Mouse (Mus musculus): ENCODE measurements around the gene Pld2. TPM values are rescaled to one million over a fixed set of nuclear protein-coding genes. Genes with fewer than 3 reads are reported as not detected.

Pld2 gene
- polyA plus RNA-seq, 1 experiment from 2014 or later: 10.8 TPM

DNA sequence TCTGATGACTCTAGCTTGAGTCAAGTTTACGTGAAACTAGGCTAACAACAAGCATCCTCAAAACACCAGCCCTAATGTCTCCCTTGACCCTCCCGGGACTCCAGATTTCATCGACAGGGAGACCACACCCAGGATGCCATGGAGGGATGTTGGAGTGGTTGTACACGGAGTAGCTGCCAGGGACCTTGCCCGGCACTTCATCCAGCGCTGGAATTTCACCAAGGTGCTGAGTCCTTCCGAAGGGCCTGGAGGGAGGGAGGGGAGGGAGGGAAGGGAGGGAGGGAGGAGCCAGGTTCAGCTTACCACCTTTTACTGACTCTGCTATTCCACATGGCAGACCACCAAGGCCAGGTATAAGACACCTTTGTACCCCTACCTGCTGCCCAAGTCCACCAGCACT is 14.1 kb downstream of the Pld2 start:
- TF ChIP-seq CTCF (IDR thresholded peaks at IDR 0.05): no peak
- no peak for TF ChIP-seq EP300 (IDR thresholded peaks at IDR 0.05)
- H3K27me3 ChIP-seq (replicated peaks; ENCODE audit: insufficient read depth, low read length): no peaks in the 10 kb centered on the region
- no peaks in the 10 kb centered on the region for H3K9me3 ChIP-seq (ENCODE audit: low read length)
- no peak overlapping the region for H3K4me3 ChIP-seq (ENCODE audit: low read depth, low read length)
- H3K4me1 ChIP-seq (ENCODE audit: insufficient read depth, low read depth, low read length): no peaks in the 10 kb centered on the region
- no peak overlapping the region for H3K4me2 ChIP-seq (replicated peaks; ENCODE audit: low read depth, low read length)
- WGBS: 18% methylated on average over 6 of the region's 7 CpGs
- no peak overlapping the region for H3K27ac ChIP-seq (ENCODE audit: low read length)
- ATAC-seq (no peak), DNase-seq (ENCODE audit: low spot score) (no peak)
- H3K9ac ChIP-seq (replicated peaks; ENCODE audit: low read depth): no peak overlapping the region
- H3K36me3 ChIP-seq (ENCODE audit: insufficient read depth, low read length): 0 out of 2 replicates have a peak, but pooled peaks cover 3% of the 10 kb centered on the region

DNA sequence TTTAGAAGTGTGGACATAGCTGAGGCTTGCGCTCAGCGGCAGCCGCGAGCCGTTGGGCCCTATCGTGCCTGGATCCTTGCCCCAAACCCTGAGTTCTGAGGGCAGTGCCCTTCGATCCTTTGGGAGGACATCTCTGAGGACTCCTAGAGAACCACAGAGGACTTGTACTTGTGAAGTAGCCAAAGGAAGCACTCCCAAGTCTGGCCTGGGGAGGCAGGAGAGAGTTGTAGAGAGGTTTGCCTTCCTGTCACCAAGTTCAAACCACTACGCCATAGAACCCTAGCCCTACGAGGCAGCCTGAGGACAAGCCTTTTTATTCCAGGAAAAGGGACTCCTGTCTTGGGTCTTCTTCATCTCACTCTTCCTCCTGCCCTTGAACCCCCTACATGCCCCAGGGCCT is 17.7 kb downstream of the Pld2 start:
- 91% methylated on average over 9 of the region's 9 CpGs for whole genome bisulfite sequencing
- no peak overlapping the region for H3K27ac ChIP-seq (ENCODE audit: low read length)
- no peak for TF ChIP-seq EP300 (IDR thresholded peaks at IDR 0.05)
- TF ChIP-seq CTCF (IDR thresholded peaks at IDR 0.05): no peak
- H3K4me2 ChIP-seq (replicated peaks; ENCODE audit: low read depth, low read length): no peak overlapping the region
- H3K4me3 ChIP-seq (ENCODE audit: low read depth, low read length): no peak overlapping the region
- 0 out of 2 replicates have a peak, but pooled peaks cover 3% of the 10 kb centered on the region for H3K36me3 ChIP-seq (ENCODE audit: insufficient read depth, low read length)
- H3K27me3 ChIP-seq (replicated peaks; ENCODE audit: insufficient read depth, low read length): no peaks in the 10 kb centered on the region
- H3K9me3 ChIP-seq (ENCODE audit: low read length): no peaks in the 10 kb centered on the region
- no peak for ATAC-seq
- no peak for DNase-seq (ENCODE audit: low spot score)
- H3K9ac ChIP-seq (replicated peaks; ENCODE audit: low read depth): no peak overlapping the region
- no peaks in the 10 kb centered on the region for H3K4me1 ChIP-seq (ENCODE audit: insufficient read depth, low read depth, low read length)

DNA sequence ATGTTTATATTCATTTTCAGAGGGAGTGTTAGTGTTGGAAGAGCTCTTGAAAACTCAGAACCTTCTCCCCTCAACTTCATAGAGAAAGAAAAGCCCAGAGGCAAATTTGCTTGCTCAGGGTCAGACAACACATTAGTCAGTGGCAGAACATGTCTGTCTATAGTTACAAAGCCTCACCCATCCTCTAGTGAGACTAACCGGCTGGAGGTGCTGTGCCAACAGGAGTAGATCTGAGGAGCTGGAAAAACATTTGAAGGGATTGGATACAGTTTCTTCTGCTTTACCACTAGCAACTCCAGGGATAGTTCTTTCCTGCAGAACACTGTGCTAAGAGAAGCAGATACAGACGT is 22.0 kb downstream of the Pld2 start:
- 0 out of 2 replicates have a peak overlapping the region, but pooled peaks have one; percentile 58 for H3K9ac ChIP-seq (replicated peaks; ENCODE audit: low read depth)
- DNase-seq (ENCODE audit: low spot score) (peak; percentile 15), ATAC-seq (no peak; the same call in 1 of the 2 replicates)
- 3% methylated on average over 2 of the region's 2 CpGs for WGBS
- TF ChIP-seq CTCF (IDR thresholded peaks at IDR 0.05): peak; percentile 27
- TF ChIP-seq EP300 (IDR thresholded peaks at IDR 0.05): no peak
- H3K27ac ChIP-seq (ENCODE audit: low read length): no peak overlapping the region
- no peaks in the 10 kb centered on the region for H3K9me3 ChIP-seq (ENCODE audit: low read length)
- H3K27me3 ChIP-seq (replicated peaks; ENCODE audit: insufficient read depth, low read length): no peaks in the 10 kb centered on the region
- H3K4me3 ChIP-seq (ENCODE audit: low read depth, low read length): peak overlapping the region; percentile 85; the same call in 1 of the 2 replicates
- H3K4me2 ChIP-seq (replicated peaks; ENCODE audit: low read depth, low read length): peak overlapping the region; percentile 95
- 0 out of 2 replicates have a peak, but pooled peaks cover 3% of the 10 kb centered on the region for H3K36me3 ChIP-seq (ENCODE audit: insufficient read depth, low read length)
- peaks cover 7% of the 10 kb centered on the region; the same call in 1 of the 2 replicates for H3K4me1 ChIP-seq (ENCODE audit: insufficient read depth, low read depth, low read length)

DNA sequence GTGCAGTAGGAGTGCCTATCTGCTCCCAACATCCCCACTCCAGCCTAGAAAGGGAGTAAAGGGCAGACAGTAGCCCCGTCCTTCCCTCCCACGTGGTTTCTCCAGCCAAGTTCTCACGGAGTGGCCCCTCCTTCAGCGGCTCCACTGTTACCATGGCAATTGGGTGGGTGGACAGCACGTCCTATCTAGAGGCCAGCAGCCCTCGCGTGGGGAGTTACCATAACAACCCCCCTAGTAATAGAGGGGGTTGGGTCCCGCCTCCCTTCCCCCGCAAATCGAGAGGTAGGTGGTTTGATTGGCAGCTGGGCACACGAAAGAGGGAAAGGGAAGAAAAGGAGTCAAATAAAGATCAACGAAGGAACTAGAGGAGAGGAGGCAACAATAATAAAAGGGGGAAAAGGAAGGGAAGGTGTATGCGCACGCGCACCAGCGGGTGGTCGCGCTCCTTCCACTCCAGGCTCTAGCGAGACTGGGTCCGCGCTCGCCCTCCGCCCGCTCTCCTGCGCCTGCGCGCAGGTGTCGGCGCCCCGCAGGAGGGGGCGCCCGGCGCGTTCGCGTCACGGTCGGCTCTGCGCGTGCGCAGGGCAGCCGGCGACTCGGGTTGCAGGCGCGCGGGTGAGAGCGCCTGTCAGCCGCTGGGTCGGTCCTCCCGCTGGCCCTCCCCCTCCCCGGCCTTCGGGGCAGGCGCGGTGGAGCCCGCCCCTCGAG is 22.6 kb downstream of the Pld2 start, which contains the start of gene Mink1:
Gene Mink1 (plus strand): TSS at position 595 of the 708 bp plus-strand sequence.
- Histone ChIP-seq H3K27me3 (replicated peaks; ENCODE audit: insufficient read depth, low read length) (no peaks in the 10 kb centered on the region), H3K9me3 (ENCODE audit: low read length) (no peaks in the 10 kb centered on the region), H3K27ac (ENCODE audit: low read length) (peak within 1 kb of the TSS; percentile 88), H3K4me3 (ENCODE audit: low read depth, low read length) (peak within 1 kb of the TSS; percentile 85), H3K4me1 (ENCODE audit: insufficient read depth, low read depth, low read length) (peaks cover 7% of the 10 kb centered on the region; the same call in 1 of the 2 replicates), H3K9ac (replicated peaks; ENCODE audit: low read depth) (peak within 1 kb of the TSS; percentile 58), H3K36me3 (ENCODE audit: insufficient read depth, low read length) (0 out of 2 replicates have a peak, but pooled peaks cover 2% of the 10 kb centered on the region), H3K4me2 (replicated peaks; ENCODE audit: low read depth, low read length) (peak within 1 kb of the TSS; percentile 95)
- TF ChIP-seq CTCF (IDR thresholded peaks at IDR 0.05) (peak; percentile 29; the same call in 1 of the 2 replicates), EP300 (IDR thresholded peaks at IDR 0.05) (no peak)
- DNase-seq (ENCODE audit: low spot score) (peak; percentile 93), ATAC-seq (peak; percentile 89)
- WGBS: under 1% methylated on average over 43 of the region's 57 CpGs

DNA sequence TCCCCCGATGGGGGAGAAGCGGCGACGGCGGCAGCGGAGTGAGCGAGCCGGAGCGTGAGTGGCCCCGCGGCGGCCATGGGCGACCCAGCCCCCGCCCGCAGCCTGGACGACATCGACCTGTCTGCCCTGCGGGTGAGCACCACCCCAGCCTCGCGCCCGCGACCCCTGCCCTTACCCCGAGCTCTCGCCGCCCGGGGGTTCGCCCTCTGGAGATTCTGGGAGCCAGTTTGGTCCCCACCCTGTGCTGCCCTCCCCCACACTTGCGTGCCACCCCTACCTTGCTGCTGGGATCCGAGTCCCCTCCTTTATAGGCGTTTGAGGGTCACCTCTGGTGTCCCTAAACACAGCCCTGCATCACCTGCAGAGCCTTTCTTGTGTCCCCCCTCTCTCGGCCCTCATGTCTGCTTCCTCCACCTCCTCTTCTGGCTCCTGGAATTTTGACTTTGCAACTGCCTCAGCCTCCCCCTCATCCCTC is 23.2 kb downstream of the Pld2 start:
- DNase-seq (ENCODE audit: low spot score) (no peak), ATAC-seq (no peak; the same call in 1 of the 2 replicates)
- Histone ChIP-seq H3K36me3 (ENCODE audit: insufficient read depth, low read length) (no peaks in the 10 kb centered on the region), H3K4me2 (replicated peaks; ENCODE audit: low read depth, low read length) (peak overlapping the region; percentile 95), H3K9me3 (ENCODE audit: low read length) (no peaks in the 10 kb centered on the region), H3K4me3 (ENCODE audit: low read depth, low read length) (peak overlapping the region; percentile 85), H3K4me1 (ENCODE audit: insufficient read depth, low read depth, low read length) (peaks cover 7% of the 10 kb centered on the region; the same call in 1 of the 2 replicates), H3K9ac (replicated peaks; ENCODE audit: low read depth) (peak overlapping the region; percentile 58), H3K27me3 (replicated peaks; ENCODE audit: insufficient read depth, low read length) (no peaks in the 10 kb centered on the region), H3K27ac (ENCODE audit: low read length) (peak overlapping the region; percentile 88)
- WGBS: 1% methylated on average over 10 of the region's 31 CpGs
- TF ChIP-seq EP300 (IDR thresholded peaks at IDR 0.05) (no peak), CTCF (IDR thresholded peaks at IDR 0.05) (no peak)

DNA sequence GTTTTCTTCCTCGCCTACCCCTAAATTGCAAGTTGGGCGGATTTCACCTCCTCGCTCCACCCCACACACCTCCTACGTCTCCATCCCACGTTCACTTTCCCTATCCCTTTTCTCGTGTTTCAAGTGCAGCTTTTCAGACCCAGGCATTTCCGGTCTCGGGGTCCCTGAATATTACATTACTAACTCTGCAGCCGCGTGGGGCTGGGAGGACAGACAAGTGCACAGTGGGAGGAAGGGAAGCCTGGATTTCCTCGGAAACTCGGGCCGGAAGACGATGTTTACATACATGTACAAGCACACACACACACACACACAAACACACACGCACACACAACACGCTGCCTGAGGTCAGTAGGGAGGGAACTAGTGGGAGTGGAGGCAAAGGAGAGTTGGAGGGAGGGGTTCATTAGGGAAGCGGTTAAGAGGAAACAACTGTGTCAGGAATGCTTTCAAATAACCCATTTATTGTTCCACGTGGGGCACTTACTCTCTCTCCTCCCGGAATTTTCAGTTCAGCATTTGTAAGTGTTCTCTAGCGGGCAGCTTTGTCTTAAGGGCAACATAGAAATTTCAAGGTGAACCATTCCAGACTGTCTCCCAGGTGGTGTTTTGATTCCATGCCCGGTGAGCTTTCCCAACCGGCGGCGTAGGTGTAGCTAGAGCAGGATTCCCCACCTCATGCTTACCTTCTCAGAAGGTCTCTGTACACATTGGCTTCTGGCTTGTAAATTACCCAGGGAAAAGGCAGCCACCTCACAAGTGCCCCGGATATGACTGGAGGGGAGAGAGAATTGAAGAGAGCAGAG is 23.8 kb downstream of the Pld2 start:
- WGBS: 1% methylated on average over 25 of the region's 25 CpGs
- peak; percentile 79 for DNase-seq (ENCODE audit: low spot score)

More for the DNA sequence above, 23.8 kb downstream of the Pld2 start:
- H3K4me2 ChIP-seq (replicated peaks; ENCODE audit: low read depth, low read length): peak overlapping the region; percentile 95
- ATAC-seq: peak; percentile 39
- TF ChIP-seq CTCF (IDR thresholded peaks at IDR 0.05) (no peak), EP300 (IDR thresholded peaks at IDR 0.05) (peak; percentile 63; the same call in 1 of the 2 replicates)
- H3K4me3 ChIP-seq (ENCODE audit: low read depth, low read length): peak overlapping the region; percentile 85
- peak overlapping the region; percentile 58 for H3K9ac ChIP-seq (replicated peaks; ENCODE audit: low read depth)
- peaks cover 7% of the 10 kb centered on the region; the same call in 1 of the 2 replicates for H3K4me1 ChIP-seq (ENCODE audit: insufficient read depth, low read depth, low read length)
- H3K9me3 ChIP-seq (ENCODE audit: low read length): no peaks in the 10 kb centered on the region
- no peaks in the 10 kb centered on the region for H3K36me3 ChIP-seq (ENCODE audit: insufficient read depth, low read length)
- no peaks in the 10 kb centered on the region for H3K27me3 ChIP-seq (replicated peaks; ENCODE audit: insufficient read depth, low read length)
- H3K27ac ChIP-seq (ENCODE audit: low read length): peak overlapping the region; percentile 88
